Mouse (Mus musculus): ENCODE measurements around the gene Gm17662. TPM values are rescaled to one million over a fixed set of nuclear protein-coding genes. Genes with fewer than 3 reads are reported as not detected.

The Gm17662 gene
- not detected in 3 replicates for total RNA-seq (2017)

GRCm38 (mm10) chr4:104857029-104857428, at the start of gene Gm17662:
Gene Gm17662 (plus strand): TSS chr4:104857329.
- ATAC-seq (replicated peaks; ENCODE audit: insufficient number of reproducible peaks, low FRiP score, low TSS enrichment, poor library complexity, severe bottlenecking) = no peak

- no peak for ATAC-seq (replicated peaks; ENCODE audit: insufficient number of reproducible peaks, low FRiP score, low TSS enrichment, poor library complexity, severe bottlenecking)
Measured at GRCm38 (mm10) chr4:104810710-104811286, 46.3 kb upstream of the Gm17662 start.

- no peak for ATAC-seq (replicated peaks; ENCODE audit: insufficient number of reproducible peaks, low FRiP score, low TSS enrichment, poor library complexity, severe bottlenecking)
Measured at GRCm38 (mm10) chr4:104813617-104814016, 43.5 kb upstream of the Gm17662 start.

- ATAC-seq (replicated peaks; ENCODE audit: insufficient number of reproducible peaks, low FRiP score, low TSS enrichment, poor library complexity, severe bottlenecking) = no peak
Measured at GRCm38 (mm10) chr4:104816519-104817232, 40.5 kb upstream of the Gm17662 start.

GRCm38 (mm10) chr4:104817509-104817908, 39.6 kb upstream of the Gm17662 start:
- no peak for ATAC-seq (replicated peaks; ENCODE audit: insufficient number of reproducible peaks, low FRiP score, low TSS enrichment, poor library complexity, severe bottlenecking)

- no peak for ATAC-seq (replicated peaks; ENCODE audit: insufficient number of reproducible peaks, low FRiP score, low TSS enrichment, poor library complexity, severe bottlenecking)
Measured at GRCm38 (mm10) chr4:104818986-104819385, 38.1 kb upstream of the Gm17662 start.

GRCm38 (mm10) chr4:104819891-104820290, 37.2 kb upstream of the Gm17662 start:
- ATAC-seq (replicated peaks; ENCODE audit: insufficient number of reproducible peaks, low FRiP score, low TSS enrichment, poor library complexity, severe bottlenecking) = no peak

GRCm38 (mm10) chr4:104823597-104824101, 33.5 kb upstream of the Gm17662 start:
- ATAC-seq (replicated peaks; ENCODE audit: insufficient number of reproducible peaks, low FRiP score, low TSS enrichment, poor library complexity, severe bottlenecking) = no peak

- no peak for ATAC-seq (replicated peaks; ENCODE audit: insufficient number of reproducible peaks, low FRiP score, low TSS enrichment, poor library complexity, severe bottlenecking)
Measured at GRCm38 (mm10) chr4:104824381-104825077, 32.6 kb upstream of the Gm17662 start.

- no peak for ATAC-seq (replicated peaks; ENCODE audit: insufficient number of reproducible peaks, low FRiP score, low TSS enrichment, poor library complexity, severe bottlenecking)
Measured at GRCm38 (mm10) chr4:104828939-104829338, 28.2 kb upstream of the Gm17662 start.

- no peak for ATAC-seq (replicated peaks; ENCODE audit: insufficient number of reproducible peaks, low FRiP score, low TSS enrichment, poor library complexity, severe bottlenecking)
Measured at GRCm38 (mm10) chr4:104835096-104835495, 22.0 kb upstream of the Gm17662 start.

- ATAC-seq (replicated peaks; ENCODE audit: insufficient number of reproducible peaks, low FRiP score, low TSS enrichment, poor library complexity, severe bottlenecking) = no peak
Measured at GRCm38 (mm10) chr4:104838342-104838741, 18.8 kb upstream of the Gm17662 start.

GRCm38 (mm10) chr4:104842204-104842603, 14.9 kb upstream of the Gm17662 start:
- no peak for ATAC-seq (replicated peaks; ENCODE audit: insufficient number of reproducible peaks, low FRiP score, low TSS enrichment, poor library complexity, severe bottlenecking)

- no peak for ATAC-seq (replicated peaks; ENCODE audit: insufficient number of reproducible peaks, low FRiP score, low TSS enrichment, poor library complexity, severe bottlenecking)
Measured at GRCm38 (mm10) chr4:104843546-104843945, 13.6 kb upstream of the Gm17662 start.

- no peak for ATAC-seq (replicated peaks; ENCODE audit: insufficient number of reproducible peaks, low FRiP score, low TSS enrichment, poor library complexity, severe bottlenecking)
Measured at GRCm38 (mm10) chr4:104855216-104855615, 1.9 kb upstream of the Gm17662 start.

- ATAC-seq (replicated peaks; ENCODE audit: insufficient number of reproducible peaks, low FRiP score, low TSS enrichment, poor library complexity, severe bottlenecking) = no peak
Measured at GRCm38 (mm10) chr4:104857823-104858222, 694 bp downstream of the Gm17662 start.

GRCm38 (mm10) chr4:104861241-104861640, 4.1 kb downstream of the Gm17662 start:
- ATAC-seq (replicated peaks; ENCODE audit: insufficient number of reproducible peaks, low FRiP score, low TSS enrichment, poor library complexity, severe bottlenecking) = no peak

GRCm38 (mm10) chr4:104864397-104864796, 7.3 kb downstream of the Gm17662 start:
- ATAC-seq (replicated peaks; ENCODE audit: insufficient number of reproducible peaks, low FRiP score, low TSS enrichment, poor library complexity, severe bottlenecking) = no peak

- ATAC-seq (replicated peaks; ENCODE audit: insufficient number of reproducible peaks, low FRiP score, low TSS enrichment, poor library complexity, severe bottlenecking) = no peak
Measured at GRCm38 (mm10) chr4:104869581-104869980, 12.5 kb downstream of the Gm17662 start.

GRCm38 (mm10) chr4:104870196-104870595, 13.1 kb downstream of the Gm17662 start:
- ATAC-seq (replicated peaks; ENCODE audit: insufficient number of reproducible peaks, low FRiP score, low TSS enrichment, poor library complexity, severe bottlenecking) = no peak
